Mouse (Mus musculus) left cerebral cortex, adult 2 months (tissue): ENCODE data around the gene Myl4. TPM values are rescaled to one million over a fixed set of nuclear protein-coding genes. Genes with fewer than 3 reads are reported as not detected.
"Not testable (repeated sequence)": the region's sequence is repeated elsewhere in the genome, so short reads cannot be mapped to it uniquely, and the experiment has no call there.

Experiments used
- DNase-seq, 2 experiments: peaks; one replicate each; pipeline ENCODE4 v3.0.0; 2021 to 2022; ENCODE audit warnings: low spot score in 2 of 2, mixed read lengths in 1 of 2; ENCODE audit errors: extremely low spot score in 1 of 2
- H3K27ac ChIP-seq: fragments of 200-600 bp; 2 replicates; pipeline ENCODE4 v1.8.1; 2022
- H3K4me3 ChIP-seq: fragments of 200-600 bp; 2 replicates; pipeline ENCODE4 v1.8.1; 2022
- CTCF ChIP-seq: fragments of 200-600 bp; IDR thresholded peaks from 2 replicates; pipeline ENCODE4 v1.8.1; 2022; ENCODE audit warnings: antibody characterized with exemption, mild to moderate bottlenecking, moderate library complexity
- intact Hi-C: fragments of 180-260 bp; cut with DNase I; formaldehyde crosslinking; loops from one replicate; pipeline ENCODE4 v1.15.1; 2025
- long read RNA-seq, 2 experiments: library from polyadenylated mRNA; stranded (forward); transcript quantifications; one replicate each; pipeline ENCODE4 v2.0.0; 2021; ENCODE audit warnings: borderline mapping rate in 2 of 2
- total RNA-seq, 2 experiments: library from RNA; stranded (reverse); gene quantifications; 2 replicates each; pipeline ENCODE4 v1.2.3; 2021

Gene Myl4
- total RNA-seq: 10 to 100 TPM; 21.3 to 24.5 TPM
- long read RNA-seq, experiment 1, partial matches to known transcripts: 7 of 12 reads
- long read RNA-seq, experiment 1, other reads (novel, unspliced or antisense): 4 of 12 reads
- long read RNA-seq, experiment 2, partial matches to known transcripts: 6 of 8 reads
- long read RNA-seq, experiment 2, other reads (novel, unspliced or antisense): 0 of 8 reads

DNA sequence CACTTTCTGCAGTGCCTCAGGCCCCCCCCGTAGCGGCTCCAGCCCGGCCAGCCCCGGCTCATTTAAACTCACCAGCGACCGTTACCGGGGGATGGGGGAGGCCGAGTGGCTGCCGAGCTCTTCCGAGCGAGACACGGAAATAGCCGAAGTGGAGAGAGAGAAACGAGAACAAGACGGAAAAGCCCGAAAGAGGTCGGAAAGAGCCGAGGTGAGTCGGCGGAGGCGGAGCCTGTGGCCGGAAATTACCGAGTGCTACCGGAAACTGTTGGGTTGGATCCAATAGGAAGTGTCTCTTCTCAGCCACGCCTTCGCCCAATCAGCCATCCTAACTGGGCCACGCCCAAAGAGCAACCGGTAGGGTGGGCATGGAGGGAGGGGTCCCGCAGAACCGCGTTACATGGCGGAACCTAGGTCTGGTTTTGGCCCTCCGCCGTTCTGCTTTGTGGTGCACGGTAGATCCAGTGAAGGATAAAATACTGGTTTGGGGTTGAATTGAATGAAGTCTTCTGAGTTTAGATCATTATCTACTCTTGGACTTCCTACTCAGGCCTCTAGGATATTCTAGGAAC is at the start of gene Myl4, which contains the start of gene Cdc27:
Gene Myl4 (plus strand): TSS at position 258 of the 569 bp plus-strand sequence.
Gene Cdc27 (minus strand): TSS at position 215 of the 569 bp plus-strand sequence.
- Histone ChIP-seq H3K27ac (peak within 1 kb of the TSS; percentile 97), H3K4me3 (peak within 1 kb of the TSS; percentile 78)
- intact Hi-C loops: no loop called here
- peak; percentile 100 for DNase-seq
- TF ChIP-seq CTCF: peak; percentile 13

DNA sequence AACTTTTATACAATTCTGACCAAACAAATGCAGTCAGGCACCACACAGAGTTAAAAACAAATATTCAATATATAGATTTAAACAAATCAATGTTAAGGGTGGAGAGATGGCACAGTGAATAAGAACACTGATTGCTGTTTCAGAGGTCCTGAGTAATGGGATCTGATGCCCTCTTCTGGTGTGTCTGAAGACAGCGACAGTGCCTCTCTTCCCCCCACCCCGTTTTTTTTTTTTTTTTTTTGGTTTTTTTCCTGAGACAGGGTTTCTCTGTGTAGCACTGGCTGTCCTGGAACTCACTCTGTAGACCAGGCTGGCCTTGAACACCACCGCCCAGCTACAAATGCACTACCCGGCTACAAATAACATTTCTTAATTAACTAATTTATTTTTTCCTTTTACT is 42.0 kb upstream of the Myl4 start:
- intact Hi-C loops: no loop called here
- H3K4me3 ChIP-seq: no peak overlapping the region
- no peak for DNase-seq
- H3K27ac ChIP-seq: no peak overlapping the region
- peak; percentile 2; the same call in 1 of the 2 replicates for TF ChIP-seq CTCF

DNA sequence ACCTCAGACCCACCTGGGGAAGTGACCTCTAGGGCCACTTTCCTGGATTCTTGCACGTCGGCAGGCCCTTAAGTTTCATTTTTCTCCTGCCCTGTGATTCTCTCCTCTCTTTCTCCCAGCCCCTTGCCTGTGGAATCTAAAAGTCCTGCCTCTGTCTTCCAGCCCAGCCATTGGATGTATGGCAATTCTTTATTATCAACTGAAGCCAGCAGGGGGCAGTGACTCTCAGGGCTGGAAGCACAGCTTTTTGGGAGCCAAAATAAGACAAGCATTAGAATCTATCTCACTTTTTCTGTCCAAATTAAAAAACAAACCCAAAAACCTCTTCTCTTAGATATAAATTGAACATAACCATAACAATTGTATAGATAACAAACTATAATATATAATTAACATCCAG is 39.9 kb upstream of the Myl4 start:
- Histone ChIP-seq H3K4me3 (no peak overlapping the region), H3K27ac (no peak overlapping the region)
- intact Hi-C loops: loop anchor here (5.0 kb wide), 1 partner anchor 193 kb away; no protein-coding TSS in a partner anchor
- DNase-seq: no peak
- TF ChIP-seq CTCF: peak; percentile 54

DNA sequence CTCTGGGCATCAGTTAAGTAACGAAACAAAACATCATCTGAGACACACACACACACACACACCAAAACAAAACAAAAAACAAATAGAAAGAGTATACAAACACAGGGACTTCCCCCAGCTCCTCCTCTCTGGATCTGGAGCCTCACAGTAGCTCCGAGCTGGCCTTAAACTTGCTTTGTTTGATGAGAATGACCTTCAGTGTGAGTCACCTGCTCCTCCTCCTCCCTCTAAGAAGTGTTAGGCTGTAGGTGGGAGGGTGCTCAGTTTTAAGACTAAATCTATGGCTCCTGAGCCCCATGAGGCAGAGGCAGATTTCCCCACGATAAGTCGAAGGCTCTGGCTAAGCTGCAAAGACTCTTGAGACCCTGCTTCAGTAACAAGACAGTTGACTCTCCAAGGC is 38.0 kb upstream of the Myl4 start:
- intact Hi-C loops: loop anchor here (5.0 kb wide), 1 partner anchor 195 kb away; no protein-coding TSS in a partner anchor
- Histone ChIP-seq H3K27ac (no peak overlapping the region), H3K4me3 (no peak overlapping the region)
- TF ChIP-seq CTCF: no peak
- DNase-seq: no peak

DNA sequence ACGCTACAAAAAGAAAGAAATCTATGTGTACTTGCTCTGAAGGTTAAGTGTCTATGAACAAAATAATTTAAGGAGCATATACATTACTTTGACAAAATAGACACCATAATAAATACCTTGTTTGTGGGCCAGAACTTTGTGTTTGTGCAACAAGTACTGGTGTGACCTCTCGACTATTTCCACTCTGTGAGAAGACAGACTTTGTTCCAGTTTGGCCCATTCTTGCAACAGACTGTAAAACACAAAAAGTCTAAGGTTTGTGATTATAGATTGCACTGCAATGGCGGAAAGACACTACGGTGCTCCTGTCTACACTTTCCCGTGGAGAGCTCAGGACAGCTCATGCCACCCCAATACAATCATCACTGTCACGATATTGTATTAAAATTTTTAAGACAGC is 24.5 kb upstream of the Myl4 start:
- no peak for DNase-seq
- Histone ChIP-seq H3K27ac (peak overlapping the region; percentile 63), H3K4me3 (no peak overlapping the region)
- intact Hi-C loops: no loop called here
- TF ChIP-seq CTCF: no peak

DNA sequence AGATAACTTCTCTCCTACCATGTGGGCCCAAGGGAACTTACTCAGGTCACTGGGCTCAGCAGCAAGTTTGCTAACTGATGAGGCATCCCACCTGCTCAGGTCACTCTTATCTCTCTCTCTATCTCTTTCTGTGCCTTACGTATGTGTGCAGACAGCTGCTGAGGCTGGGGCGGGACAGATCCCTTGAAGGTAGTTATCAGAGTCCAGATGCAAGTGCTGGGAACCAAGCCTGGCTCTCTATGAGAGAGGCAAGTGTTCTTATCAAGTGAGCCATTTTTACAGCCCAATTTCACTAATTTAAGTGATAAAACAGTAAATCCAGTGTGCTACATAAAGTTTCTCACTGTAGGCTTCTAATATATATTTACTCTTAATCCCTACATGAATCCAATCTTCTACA is 13.6 kb upstream of the Myl4 start:
- no peak for DNase-seq
- H3K27ac ChIP-seq: no peak overlapping the region
- intact Hi-C loops: no loop called here
- no peak overlapping the region for H3K4me3 ChIP-seq
- no peak for TF ChIP-seq CTCF

DNA sequence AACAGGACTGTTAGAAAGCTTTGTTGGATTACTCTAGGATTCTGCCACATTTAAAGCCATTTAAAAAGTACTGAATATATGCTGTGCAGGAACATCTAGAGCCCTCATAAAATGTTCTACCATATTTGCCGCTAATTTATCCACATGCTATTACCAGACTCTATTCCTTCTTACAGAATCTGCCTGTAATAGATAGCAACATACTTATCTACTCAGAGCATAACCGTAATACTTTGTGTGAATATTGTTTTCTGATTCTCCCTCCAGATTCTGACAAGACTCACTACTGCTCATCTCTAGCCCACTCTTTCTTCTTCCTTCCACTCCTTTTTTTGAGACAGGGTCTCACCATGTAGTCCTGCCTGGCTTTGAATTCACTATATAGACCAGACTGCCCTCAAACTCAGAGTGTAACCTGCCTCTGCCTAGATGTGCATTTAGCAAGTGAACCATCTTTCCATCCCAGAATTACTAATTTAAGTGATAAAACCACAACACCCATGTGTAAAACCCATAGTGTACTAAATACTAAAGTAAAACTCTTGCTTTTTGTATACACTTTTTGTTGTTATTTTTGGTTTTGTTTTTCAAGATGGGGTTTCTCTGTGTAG is 12.4 kb upstream of the Myl4 start:
- Histone ChIP-seq H3K27ac (no peak overlapping the region), H3K4me3 (no peak overlapping the region)
- no peak for DNase-seq
- intact Hi-C loops: no loop called here
- TF ChIP-seq CTCF: no peak

DNA sequence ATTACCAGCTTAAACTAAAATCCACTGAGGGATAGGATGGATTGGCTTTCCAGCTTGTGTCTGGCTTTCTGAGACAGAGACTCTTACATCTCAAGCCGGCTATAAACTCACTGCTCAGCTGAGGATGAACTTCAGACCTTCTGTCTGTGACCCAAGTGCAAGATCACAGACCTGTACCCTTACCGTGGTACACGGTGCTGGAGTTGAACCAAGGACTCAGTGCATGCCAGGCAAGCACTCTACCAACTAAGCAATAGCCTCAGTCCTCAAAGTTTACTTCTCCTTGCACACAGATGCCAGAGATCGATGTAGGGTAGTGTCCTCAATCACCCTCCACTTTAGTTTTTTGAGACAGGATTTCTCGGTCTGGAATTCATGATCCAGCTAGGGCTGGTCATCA is 10.7 kb upstream of the Myl4 start:
- Histone ChIP-seq H3K27ac (no peak overlapping the region), H3K4me3 (no peak overlapping the region)
- no peak for TF ChIP-seq CTCF
- intact Hi-C loops: no loop called here
- no peak for DNase-seq

DNA sequence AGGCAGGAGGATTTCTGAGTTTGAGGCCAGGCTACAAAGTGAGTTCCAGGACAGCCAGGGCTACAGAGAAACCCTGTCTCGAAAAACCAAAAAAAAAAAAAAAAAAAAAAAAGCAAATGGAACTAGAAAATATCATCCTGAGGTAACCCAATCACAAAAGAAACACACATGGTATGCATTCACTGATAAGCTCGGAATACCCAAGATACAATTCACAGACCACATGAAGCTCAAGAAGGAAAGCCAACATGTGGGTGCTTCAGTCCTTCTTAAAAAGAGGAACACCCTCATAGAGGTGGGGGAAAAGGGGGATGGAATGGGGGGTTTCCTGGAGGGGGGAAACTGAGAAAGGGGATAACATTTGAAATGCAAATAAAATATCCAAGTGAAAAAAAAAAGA is 7.1 kb upstream of the Myl4 start:
- H3K4me3 ChIP-seq, H3K27ac ChIP-seq, intact Hi-C loops, DNase-seq: not testable (repeated sequence)

DNA sequence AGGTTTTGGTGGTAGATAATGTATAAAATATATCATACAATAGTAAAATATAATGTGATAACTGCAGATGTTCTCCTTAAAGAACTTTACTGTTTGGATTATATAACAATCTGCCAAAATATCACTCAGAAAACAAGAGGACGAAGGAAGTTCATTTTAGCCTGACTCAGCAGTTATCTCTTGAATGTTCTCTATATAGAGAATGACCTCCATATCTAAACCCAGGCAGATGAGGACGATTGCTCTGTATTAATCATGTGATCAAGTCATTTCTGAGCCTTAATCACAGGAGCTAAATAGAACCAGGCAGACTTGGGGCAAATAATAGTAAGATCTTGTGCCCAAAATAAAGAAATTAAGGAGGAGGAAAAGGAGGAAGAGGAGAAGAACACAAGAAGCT is 6.0 kb upstream of the Myl4 start:
- TF ChIP-seq CTCF: no peak
- intact Hi-C loops: no loop called here
- DNase-seq: no peak

DNA sequence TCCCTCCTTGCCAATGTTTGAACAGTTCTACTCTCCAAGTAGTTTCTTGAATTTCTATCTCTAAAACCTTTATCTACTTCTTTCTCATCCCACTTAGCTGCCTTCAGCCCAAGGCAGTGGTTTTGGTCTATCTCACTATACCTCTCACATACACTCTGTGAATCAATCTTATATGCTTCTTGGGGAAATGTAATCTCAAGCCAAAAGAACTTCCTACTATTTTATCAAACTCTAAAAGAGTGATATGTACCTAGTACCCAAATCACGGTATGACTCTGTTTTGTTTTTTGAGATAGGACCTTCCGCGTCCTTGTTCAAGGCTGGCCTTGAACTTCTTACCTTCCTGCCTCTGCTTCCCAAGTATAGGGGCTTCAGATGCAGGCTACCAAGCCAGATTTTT is 3.0 kb upstream of the Myl4 start:
- H3K27ac ChIP-seq: no peak overlapping the region
- no peak overlapping the region for H3K4me3 ChIP-seq
- intact Hi-C loops: no loop called here
- no peak for DNase-seq
- TF ChIP-seq CTCF: no peak

More for the DNA sequence above, 6.0 kb upstream of the Myl4 start:
- Histone ChIP-seq H3K27ac (no peak overlapping the region; the same call in 1 of the 2 replicates), H3K4me3 (no peak overlapping the region)
